Mouse (Mus musculus) lung, postnatal 36 days (tissue): Measurements from ENCODE around the gene Zdhhc7.

Experiments used
- DNase-seq: peaks from one replicate; pipeline ENCODE4 v3.0.0; 2022; ENCODE audit warnings: mixed read lengths

Gene Zdhhc7

DNA sequence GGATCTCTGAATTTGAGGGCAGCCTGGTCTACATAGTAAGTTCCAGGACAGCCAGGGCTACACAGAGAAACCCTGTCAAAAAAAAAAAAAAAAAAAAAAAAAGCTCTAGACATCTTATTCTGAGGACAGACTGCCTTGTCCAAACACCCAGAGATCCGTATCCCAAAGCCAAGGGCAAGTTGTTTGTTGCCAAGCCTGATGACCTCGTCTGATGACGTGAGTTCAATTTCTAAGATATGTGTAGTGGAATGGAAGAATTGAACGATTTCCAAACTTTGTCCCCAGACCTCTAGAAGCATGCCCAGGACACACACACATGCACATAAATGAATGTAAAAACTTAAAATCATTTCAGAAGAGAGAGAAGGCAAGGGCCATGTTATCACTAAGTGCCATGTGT, 35.1 kb downstream of the Zdhhc7 start:
- peak; percentile 15 for DNase-seq

DNA sequence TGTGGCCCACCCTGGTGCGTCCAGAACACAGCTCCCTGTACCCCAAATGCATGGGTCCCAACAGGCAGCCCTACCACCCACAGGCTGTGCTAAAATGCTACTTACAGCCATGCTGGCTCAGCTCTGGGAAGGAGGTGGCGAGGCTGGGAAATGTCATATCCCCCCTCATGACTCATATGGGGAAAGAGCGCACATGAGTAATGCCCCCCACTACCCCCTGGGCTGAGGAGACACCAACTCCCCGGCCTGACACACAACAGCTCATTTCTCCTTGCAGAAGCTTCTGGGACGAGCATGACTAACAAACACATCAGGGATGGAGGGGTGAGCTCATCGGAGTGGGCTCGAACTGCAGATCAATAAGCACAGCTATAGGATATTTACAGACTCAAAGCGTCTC, 35.7 kb downstream of the Zdhhc7 start:
- DNase-seq = no peak

DNA sequence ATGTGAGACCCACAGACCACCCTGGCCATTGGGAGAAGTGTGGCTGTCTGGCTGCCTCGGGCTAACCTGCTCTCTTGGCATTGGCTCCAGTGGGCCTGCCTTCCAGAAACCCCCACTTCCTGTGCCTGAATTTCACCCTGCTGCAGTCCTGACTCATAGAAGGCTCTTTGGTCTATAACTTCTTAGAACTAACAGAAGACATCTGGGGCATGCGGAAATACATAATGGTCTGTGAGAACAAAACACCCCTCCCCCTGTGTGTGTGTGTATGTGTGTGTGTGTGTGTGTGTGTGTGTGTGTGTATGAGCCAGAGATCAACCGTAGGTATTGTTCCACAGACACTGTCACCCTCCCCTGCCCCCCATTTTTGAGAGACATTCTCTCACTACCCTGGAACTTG, 38.0 kb downstream of the Zdhhc7 start:
- no peak for DNase-seq

DNA sequence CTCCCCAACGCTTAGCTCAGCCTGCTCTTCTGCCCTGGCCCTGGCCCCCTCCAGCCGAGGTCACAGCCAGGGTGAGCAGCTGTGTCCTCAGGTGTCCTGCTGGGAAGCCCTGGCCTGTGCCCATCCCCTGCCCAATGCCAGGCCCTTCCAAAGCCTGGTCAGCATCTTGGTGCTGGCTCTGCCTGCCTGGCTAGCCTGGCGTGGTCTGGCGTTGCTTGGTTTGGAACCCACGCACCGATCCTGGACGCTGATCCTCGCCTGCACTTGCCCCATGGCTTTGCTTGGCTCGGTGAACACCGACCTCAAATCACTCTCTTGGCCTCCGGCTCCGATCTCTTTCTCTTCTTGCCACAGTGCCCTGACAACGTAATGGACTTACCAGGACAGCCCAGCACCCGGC, 38.5 kb downstream of the Zdhhc7 start:
- DNase-seq = no peak

DNA sequence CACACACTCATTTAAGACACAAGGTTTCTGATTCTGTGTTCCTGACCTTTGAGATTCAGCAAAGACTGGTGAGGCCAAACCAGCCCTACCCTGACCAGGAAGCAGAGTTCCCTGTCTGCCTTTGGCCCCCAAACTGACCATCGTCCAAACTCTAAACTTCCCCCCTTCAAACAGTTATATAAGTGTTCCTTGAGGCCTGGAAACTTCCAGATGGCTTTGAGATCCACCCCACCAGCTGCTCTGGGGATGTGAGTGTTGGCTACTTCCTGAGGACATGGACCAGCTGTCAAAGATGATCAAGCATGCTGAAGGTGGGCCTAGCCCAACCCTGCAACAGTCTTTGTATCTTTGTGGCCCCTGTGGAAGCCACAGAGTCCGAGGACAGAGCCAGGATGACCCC, 44.2 kb downstream of the Zdhhc7 start:
- DNase-seq = peak; percentile 66

DNA sequence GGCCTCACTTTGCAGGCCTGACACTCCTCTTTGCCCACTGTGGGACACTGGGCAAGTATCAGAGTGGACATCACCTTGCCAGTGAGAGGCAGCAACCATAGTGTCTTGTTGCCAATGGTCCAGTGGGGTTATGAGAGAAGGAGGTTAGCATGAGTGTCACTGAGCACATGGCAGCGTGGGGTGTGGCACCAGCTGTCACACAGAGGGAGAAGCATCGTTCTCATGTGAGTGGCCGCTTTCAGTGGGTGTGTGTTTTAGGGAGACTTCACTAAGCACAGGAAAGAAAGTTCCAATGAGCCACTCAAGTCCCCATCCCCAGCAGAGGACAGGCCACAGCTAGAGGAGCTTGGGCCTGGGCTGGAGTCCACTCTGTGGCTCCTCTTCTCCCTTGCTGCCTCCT, 46.4 kb downstream of the Zdhhc7 start:
- no peak for DNase-seq

DNA sequence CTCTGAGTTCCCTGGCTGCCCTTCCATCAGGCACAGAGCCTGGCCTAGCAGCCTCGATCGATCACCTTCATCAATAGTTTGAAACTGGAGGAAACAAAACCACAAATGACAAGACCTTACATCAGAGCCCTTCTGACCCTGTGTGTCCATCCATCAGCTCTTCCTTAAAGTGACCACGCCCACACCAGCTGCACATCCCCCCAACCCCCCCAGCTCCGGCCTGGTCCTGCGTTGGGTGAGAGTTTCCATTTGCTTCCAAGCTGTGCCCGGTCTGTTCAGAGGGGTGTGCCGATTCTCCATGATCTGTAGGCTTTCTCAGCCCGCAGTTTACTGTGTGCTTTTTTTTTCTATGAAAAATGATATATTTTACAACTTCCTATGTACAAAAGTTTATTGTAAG, 49.0 kb downstream of the Zdhhc7 start:
- DNase-seq = peak; percentile 57

DNA sequence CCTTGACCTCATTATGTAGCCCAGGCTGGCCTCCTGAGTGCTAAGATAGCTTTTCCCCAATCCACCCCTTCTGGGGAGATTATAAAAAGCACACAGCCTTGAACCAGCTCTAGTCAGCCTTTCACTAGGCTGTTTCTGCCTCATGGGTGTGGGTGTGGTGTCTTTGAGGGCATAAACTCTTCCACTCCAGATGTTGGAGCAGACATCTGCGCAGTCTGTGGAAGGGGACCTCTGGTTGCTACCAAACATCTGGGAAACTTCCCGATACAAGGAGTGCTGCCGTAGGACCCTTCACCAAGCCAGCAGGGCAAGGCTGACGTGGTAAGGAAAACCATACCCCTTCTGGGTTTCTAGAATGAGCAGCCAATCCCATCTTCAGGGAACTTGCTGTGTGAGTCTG, 49.4 kb downstream of the Zdhhc7 start:
- no peak for DNase-seq

DNA sequence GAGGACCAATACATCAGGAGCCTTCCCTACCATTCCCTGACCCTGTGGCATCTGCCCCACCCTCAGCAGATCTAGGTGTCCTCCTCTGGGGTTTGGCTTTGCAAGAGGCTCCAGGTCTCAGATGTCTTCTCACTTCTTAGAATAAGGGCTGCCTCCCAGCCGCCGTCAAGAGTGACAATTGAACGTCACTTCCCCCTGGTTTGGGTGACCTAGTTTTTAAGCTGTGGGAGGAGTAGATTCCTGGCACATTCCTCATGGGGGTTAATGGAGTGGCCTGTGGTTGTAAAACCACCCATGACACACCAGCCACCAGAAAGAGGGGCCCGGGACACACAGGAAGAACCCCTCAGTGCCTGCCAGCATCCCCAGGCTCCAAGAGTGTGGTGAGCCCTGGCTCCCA, 50.3 kb downstream of the Zdhhc7 start:
- DNase-seq = peak; percentile 40

DNA sequence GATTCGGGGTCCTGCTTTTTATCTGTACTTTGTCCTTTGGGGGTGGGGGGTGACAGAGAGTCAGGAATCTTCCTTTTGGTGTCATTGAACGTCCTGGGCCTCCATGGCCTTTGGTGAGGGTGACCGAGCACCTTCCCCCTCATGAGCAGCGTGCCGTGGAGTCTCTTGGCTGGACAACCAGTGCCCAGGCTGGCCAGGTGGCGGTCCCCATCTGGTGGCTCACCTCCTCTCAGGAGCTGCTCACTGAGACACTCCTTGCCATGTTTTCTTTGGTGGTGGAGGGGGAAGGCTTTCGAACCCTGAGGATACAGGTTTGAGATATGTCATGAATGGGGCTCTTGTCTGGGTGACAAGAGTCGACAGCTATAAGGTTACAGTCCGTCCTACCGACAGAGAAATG, 50.9 kb downstream of the Zdhhc7 start:
- no peak for DNase-seq

DNA sequence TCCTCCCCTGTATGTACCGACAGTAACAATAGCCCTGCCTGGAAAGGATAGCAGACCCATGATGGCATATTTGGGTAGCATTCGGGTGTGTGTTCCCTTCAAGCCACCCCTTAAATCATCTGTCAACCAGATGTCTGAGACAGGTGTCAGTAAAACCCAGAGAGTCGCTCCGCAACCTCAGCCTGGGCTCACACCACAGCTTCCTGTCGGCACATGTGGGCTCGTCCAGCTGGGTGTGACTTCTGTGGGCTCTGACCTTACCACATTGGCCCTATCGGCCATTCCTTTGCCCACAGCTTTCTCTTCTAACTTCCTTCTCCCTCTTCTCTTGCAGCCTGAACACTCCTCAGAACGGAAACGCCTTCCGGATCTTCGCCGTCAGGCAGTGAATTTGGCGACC, 51.3 kb downstream of the Zdhhc7 start:
- DNase-seq = peak; percentile 26

DNA sequence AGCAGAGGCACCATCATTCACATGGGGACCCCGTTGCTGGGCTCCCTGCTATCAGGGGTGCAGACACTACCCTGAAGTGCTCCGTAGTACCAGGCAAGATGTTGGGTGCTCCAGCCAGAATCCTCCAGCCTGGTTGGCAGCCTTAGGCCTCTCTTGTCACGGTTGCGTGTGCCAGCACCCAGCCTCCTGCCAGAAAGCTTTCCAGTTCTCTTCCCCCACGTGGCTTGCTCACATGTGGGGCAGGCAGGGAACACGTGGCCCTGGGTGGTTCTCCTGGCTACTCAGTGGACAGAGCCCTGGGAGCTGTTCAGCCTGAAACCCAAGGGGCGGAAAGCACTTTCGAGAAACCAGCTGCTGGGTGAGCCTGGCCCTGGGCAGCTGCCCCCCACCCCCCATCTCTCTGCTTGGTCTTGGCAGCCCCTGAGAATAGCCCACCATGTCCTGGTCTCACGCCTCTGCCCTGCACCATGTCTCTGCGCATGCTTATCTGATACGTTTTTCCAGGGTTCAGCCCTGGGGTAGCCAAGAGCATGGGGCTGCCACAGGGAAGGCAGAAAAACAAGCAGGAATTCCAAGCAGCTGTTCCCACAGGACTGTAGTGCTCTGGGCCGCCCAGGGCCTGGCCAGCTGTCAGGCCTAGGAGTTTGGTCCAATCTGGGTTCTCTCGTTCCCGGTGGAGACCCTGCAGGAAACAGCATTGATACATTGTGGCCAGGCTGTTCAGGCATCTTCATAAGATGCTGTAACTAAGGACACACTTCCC, 54.8 kb downstream of the Zdhhc7 start:
- DNase-seq = peak; percentile 92

DNA sequence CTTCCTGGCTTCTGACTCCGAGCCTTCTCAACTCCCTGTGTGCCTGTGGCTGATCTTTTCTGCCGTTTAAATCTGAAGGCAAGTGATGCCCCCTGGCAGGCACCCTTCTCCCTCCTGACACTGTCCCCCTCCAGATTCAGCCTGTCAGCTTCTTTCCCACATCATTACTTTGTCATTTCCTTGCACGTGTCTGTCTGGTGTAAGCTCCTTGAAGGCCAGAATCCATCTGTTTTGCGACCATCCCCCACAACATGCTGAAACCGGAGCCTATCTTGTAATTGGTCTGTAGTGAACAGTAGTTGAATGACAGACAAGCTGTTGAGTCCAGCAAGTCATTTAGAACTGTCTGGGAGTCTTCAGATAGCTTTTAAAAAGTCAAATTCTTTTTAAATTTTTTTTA, 55.8 kb downstream of the Zdhhc7 start:
- peak; percentile 58 for DNase-seq

DNA sequence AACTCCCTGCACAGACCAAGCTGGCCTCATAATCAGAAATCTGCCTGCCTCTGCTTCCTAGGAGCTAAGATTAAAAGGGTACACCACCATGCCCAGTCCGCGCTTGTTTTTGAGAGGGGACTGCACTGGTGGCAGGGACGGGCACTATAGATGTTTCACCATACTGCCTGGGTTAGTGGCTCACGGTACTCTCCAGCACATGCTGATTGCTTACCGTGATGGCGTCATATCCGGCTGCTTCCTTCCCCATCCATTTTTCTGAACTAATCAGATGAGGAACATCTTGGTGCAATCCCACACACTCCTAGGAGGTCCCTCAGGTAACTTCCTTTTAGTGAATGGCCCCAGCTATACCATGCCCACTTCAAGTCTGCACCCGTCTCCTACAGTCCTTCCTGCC, 56.4 kb downstream of the Zdhhc7 start:
- DNase-seq = peak; percentile 17

DNA sequence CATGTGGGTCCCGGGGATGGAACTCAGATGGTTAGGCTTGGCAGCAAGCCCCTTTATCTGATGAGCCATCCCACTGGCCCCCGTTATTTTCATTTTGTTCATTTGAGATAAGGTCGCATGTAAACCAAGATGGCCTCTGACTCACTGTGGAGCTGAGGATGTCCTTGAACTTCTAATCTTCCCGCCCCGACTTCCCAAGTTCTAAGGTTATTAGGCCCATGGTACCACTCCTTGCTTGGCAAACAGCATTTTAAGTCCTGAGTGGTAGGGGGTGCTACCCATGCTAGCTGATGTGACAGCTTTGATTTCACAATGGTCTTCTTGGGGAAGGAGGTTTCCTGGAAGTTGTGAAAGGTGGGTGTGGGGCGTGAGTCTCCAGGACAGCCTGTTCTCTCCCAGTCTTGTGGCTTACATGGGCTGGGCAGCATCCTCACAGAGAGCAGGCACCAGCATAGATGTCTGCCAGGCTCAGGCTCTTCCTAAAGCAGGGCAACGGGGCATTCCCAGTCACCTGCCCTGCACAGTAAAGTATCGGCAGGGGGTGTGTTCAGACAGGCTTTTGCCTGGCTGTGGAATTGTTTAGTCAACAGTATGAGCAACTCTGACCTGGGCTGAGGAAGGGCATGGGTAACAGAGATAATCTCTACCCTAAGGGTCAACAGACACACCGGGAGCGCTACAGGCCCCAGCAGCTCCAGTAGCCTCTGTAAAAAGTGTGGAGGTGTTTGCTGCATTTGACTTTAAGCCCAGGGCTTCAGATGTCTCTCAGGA, 58.6 kb downstream of the Zdhhc7 start:
- peak; percentile 59 for DNase-seq

DNA sequence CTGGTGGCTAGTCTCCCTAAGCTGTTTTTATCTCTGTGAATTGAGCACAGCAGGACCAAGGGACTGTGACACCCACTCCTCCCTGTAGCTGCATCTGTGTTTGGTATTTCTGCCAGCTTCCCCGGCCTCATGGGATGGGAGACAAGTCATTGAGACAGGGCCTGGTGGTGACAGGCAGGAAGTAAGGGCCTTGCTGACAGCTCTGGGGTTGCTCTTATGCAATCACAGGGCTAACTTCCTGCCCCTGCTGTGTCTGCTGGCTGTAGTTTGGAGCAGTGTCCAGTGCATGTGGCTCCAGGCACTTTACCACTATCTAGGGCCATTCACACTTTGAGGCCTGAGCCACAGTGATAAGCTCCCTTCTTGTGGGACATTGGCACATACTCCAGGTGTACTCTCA, 60.4 kb downstream of the Zdhhc7 start:
- DNase-seq = peak; percentile 76

DNA sequence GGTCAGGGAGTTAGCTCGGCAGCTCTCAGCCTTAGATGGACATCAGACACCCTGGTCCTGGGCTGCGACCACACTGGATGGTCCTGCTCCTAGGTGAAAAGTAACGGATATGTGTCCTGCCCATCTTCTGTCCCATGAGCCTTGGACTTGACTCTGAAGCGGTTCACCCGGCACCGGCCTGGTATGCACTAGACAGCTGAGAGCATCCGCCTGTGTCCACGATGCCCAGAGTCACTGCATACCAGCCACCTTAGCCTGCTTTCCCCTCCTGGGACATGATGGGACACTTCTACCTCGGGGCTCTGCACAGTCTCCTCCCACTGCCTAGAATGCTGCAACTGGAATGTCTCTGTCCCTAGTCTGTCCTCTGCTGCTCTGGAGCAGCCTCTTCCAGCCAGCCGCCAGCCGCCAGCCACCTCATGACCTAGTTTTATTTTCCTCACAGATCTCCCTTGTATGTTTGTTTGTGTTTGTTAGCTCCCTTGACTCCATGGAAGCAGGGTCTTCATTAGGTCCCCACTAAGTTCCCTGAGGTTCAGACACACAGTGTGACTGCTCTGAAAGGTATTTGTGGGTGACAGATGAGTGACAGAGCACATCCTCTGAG, 61.9 kb downstream of the Zdhhc7 start:
- DNase-seq = no peak

DNA sequence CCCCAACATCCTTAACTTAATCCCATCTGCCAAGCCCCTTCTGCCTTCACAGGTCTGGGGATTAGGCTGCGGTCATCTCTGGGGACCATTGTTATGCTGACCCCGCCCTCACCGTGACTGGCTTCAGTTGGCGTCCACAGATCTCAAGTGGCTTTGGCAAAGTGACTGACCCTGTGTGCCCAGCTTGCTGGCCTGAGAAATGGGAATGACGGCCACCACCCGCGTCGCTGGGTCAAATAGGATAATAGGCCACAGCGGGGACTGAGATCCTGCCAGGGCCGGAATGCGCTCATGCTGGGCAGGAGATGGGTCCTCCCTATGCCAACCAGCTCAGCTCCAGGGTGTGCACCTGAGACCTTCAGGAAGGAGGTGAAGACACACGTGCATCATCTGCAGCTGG, 62.5 kb downstream of the Zdhhc7 start:
- DNase-seq = no peak

DNA sequence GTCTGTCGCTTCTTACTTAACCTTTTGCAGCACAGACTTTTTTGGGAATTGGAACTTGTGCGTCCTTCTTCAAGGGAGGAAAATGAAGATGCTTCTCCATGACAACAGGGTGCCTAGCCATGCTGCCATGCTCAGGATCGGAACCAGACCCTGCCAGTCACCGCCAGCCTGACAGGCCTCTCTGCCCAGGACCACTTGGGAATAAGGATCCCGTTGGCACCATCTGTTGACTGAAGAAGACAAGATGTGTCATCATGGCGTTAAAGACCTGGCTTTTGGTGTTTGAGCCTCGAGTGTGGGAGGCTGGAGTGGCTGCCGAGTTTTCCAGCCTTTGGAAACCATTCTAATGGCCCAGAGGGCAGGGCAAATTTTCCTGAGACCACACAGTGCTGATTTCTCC, 63.7 kb downstream of the Zdhhc7 start:
- no peak for DNase-seq

DNA sequence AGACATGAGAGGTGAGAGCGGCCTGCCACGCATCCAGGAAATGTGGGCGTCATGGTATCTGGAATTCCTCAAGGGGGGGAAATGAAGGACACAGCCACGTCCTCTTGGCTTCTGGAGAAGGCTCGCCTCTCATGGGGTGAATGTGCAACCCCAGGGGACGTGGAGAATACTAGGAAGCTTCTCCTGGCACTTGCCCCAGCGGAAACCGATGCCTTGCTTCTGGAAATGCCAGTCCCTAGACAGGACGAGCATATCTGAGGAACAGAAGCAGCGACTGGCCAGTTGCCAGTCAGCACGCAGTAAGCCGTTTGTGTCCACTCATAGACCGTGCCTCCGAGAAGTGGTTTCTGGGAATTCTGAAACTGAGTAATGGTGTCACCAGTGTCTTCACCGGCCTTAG, 64.1 kb downstream of the Zdhhc7 start:
- peak; percentile 53 for DNase-seq

DNA sequence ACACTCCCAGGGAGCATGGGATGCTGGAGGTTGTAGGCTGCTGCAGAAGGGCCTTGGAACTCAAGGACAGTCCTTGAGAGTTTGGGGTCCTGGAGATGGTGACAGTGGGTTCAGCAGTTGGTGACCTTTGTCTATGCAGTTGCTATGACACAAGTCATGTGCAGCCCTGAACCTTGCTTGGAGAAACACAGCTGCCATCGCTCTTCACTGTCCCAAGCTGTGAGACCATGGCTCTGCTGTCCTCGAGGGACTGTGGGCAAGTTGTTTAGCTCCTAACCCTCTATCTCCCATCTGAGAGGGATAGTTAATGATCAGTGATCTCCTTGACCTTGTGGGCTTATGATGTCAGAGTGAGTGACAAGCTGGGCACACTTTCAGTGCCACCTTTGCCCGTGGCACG, 64.7 kb downstream of the Zdhhc7 start:
- DNase-seq = no peak

DNA sequence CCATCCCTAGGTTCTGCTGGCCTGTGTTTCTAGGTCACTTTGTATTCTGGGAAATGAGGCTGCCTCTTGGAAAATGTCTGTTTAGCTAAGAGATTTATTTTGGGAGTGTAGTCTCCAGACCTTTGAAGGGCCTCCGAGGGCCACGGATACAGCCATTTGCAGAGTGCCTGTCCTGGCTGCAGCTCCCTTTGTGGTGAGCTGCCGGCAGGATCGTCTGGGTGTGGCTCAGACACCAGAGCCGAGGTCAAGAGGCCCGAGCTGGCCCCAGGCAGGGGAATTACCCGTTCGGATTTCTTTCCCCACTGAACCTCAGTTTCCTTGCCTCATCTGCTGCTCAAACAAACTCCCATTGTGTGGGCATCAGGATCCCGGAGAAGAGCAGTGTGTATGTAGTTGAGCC, 65.2 kb downstream of the Zdhhc7 start:
- DNase-seq = peak; percentile 20

DNA sequence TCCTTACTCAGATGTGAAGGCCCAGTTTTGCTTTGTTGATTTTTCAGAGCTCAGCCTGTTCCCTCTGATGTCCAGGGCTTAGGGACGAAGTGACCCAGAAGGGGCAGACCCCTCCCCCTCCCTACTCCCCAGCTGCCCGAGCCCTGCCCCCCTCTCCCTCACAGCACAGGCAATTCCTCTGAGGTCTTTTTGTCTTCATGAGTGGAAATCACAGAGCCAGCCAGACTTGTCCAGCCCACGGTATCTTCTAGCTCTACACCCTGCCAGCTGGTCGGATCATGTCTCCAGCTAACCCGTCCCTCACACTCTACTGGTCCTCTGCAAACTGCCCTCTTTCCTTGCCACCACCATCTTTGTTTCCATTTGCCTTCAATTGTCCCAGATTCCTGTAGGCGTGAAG, 66.8 kb downstream of the Zdhhc7 start:
- peak; percentile 27 for DNase-seq

DNA sequence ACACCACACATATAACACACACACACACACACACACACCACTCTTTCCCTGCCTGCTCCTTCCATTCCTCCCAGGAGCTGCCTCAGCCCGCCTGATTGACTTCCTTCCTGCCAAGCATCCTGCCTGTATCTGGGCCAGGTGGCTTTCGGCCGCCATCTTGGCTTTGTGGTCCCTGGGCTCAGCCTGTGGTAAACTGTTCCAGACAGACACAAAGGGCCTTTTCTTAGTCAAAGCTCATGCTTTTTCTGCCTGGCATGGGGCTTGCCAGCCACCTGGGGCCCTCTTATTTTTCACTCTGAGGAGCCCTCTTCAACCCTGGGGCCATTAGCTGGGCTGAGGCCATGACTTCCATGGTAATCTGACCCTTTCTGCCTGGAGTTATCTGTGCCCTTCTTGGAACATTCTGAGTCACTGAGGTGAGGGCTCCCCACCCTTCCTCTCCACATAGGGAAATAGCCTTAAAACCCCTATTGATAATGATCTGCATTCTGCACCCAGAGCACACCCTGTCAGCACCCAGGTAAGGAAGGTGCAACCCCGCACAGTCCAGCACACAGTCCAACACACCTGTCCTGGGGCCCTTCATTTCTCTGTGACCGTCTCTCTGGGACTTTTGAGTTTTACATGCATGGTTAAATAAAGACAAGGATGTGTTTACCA, 68.6 kb downstream of the Zdhhc7 start:
- no peak for DNase-seq
